Mouse (Mus musculus): ENCODE results near the gene Vgll1.

Gene Vgll1

GRCm38 (mm10) chrX:57087806-57088205, at the start of gene Vgll1:
Vgll1 (plus strand) TSS chrX:57088106.
- no peak for DNase-seq

GRCm38 (mm10) chrX:57042774-57043173, 45.1 kb upstream of the Vgll1 start, which contains the start of gene Brs3:
Brs3 (plus strand) TSS chrX:57043074.
- no peak for DNase-seq

DNA sequence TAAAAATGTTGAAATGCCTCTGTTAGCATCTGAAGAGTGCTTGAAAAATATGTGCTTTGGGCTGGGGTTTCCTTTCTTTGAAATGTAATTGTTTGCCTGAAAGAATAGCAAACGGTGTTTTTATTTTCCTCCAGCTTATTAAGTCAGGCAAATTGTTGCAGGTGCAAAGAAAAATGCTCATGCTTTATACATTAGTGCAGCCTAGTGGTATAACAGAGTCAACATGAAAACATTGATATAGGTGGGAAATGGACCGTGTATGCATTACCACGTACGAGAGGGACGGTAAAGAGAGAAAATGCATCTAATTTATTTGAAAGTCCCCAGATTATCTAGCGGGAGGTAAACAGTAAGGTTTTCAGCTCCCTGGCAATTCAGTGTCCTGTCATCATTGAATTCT, 44.0 kb upstream of the Vgll1 start:
- no peak for DNase-seq

DNA sequence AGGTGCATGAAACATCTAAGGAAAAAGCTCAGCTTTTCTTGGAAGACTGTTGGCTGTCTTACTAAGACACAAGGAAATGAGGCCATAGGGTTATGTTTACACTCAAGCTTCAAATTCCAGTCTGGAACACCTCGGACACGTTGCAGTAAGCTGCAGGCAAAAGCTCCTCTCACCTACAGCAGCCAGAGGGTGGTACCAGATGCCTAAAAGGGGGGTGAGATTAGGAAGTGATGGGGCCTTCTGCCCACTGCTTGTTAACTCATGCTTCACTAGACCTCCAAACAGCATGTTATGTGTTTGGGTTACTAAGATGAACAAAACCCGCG, 35.1 kb upstream of the Vgll1 start:
- no peak for DNase-seq

DNA sequence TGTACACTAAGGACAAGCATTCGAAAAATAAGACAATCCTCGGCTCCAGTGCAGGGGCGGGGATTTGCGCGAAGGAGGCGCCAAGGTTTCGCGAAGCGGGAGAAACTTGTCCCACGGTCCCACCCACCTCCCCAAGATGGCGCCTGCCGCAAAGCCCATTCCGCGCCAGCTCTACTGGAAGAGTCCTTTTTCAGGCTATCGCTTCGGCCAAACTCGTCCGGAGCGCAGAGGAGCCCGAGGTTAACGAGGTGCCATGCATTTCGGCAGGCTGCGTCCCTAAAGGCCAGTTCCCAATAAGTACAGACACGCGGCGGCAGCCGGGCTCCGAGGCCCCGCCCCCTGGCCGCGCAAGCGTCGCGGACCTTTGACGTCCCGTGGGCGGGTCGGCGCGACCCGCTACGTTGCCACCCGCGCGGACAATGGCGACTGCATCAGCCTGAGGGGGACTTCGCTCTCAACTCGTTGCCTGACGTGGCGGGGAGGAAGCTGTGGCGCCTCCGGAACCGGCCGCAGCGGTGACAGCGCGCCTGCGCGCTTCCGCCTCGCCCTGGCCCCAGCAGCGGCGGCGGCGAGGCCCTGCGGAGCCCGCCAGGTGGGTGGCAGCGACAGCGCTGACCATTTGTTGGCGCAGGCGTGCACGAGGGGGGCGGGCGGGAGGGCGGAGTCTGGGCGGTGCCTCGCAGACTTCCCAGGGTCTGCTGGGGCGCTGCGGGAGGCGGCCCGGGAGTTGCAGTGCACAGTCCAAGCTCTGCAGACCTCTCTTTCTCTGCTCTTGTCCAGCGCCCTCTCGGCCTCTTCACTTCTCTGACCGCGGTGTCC, 34.5 kb upstream of the Vgll1 start, which contains the start of gene Htatsf1:
Gene Htatsf1 (plus strand): TSS at position 410 of the 819 bp plus-strand sequence.
- DNase-seq, result peak; percentile 73

- DNase-seq, result no peak
These were observed 33.9 kb upstream of the Vgll1 start for GRCm38 (mm10) chrX:57053993-57054385.

GRCm38 (mm10) chrX:57081496-57081895, 6.4 kb upstream of the Vgll1 start:
- no peak for DNase-seq

DNA sequence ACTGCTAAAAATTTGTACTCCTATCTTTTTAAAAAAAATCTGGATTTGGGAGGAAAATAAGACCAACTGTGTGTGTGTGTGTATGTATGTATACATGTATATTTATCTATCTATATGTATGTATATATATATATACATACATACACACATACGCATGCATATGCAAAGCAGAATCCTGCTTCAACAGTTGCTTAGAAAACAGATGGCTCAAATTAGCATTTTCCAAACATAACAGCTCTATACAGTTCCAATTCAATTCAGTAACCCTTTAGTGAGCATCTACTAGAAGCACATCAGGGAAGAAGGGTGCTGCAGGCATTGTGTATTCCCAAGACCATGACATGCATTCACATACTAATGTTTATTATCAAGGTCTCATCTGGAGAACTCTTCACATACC, 15.5 kb downstream of the Vgll1 start:
- DNase-seq, result no peak

DNA sequence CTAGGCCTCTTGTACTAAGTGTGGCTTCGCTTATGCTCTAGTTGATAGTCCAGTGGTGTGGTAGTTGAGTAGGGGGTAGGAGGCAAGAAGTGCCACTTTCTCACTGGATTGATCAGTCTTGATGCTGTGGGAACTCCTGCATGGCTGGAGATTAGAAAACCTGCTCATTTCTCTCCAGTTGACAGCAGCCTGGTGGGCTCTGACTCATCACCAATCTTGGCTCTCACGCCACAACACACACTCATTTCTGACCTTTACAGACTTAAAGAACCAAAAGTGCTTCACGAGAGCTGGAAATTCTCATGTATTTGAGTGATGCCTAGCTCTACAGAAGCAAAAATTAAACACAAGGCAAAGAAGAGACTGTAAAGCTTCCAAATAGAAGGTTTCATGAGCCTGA, 19.1 kb downstream of the Vgll1 start:
- DNase-seq, result no peak

- DNase-seq, result no peak
These were observed 30.2 kb downstream of the Vgll1 start for GRCm38 (mm10) chrX:57118143-57118542.

GRCm38 (mm10) chrX:57120768-57121167, 32.9 kb downstream of the Vgll1 start:
- no peak for DNase-seq

- DNase-seq, result no peak
These were observed 42.7 kb downstream of the Vgll1 start for GRCm38 (mm10) chrX:57130633-57131032.

- DNase-seq, result no peak
These were observed 49.7 kb downstream of the Vgll1 start for GRCm38 (mm10) chrX:57137627-57138026.

DNA sequence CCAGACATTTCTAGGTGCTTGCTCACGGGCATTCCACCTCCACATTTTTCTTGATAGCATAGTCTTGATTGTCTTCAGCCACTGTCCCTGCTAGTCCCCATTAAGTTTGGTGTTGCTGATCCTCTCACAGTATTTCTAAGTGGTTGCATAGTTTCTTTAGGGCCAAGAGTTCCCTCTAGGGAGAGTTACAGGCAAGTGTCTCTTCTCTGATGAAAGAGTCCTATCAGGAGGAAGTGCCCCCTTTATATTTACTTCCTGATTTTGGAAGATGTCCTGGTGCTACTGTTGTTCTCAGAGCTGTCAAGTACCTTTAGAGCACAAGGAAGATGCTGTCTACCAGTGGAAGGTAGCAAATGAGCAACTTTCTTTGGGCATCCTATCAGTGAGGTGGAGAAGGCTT, 65.6 kb downstream of the Vgll1 start:
- no peak for DNase-seq

Data from cerebellum, adult 11 months (tissue).